Mouse (Mus musculus) bone marrow, adult 2 months (tissue): ENCODE data around the gene Slc15a1. TPM values are rescaled to one million over a fixed set of nuclear protein-coding genes. Genes with fewer than 3 reads are reported as not detected.

ENCODE experiments used
- H3K27ac ChIP-seq: fragments of 200-500 bp; 2 replicates; pipeline ENCODE4 v1.5.1; 2012; ENCODE audit warnings: low read depth, mild to moderate bottlenecking, control low read depth, inconsistent platforms, low read length; ENCODE audit not compliant: control insufficient read depth, poor library complexity, insufficient read depth
- H3K4me1 ChIP-seq: fragments of 200-500 bp; 2 replicates; pipeline ENCODE4 v1.6.1; 2011; ENCODE audit warnings: low read length; ENCODE audit not compliant: control insufficient read depth, insufficient read depth
- H3K4me3 ChIP-seq: fragments of 200-500 bp; replicated peaks from 2 replicates; pipeline ENCODE3; 2011; ENCODE audit warnings: mild to moderate bottlenecking, low read depth, low read length, control low read depth; ENCODE audit not compliant: control insufficient read depth
- CTCF ChIP-seq: fragments of 200-500 bp; IDR thresholded peaks from 2 replicates; pipeline ENCODE4 v1.5.1; 2011; ENCODE audit warnings: low read length, control low read depth; ENCODE audit not compliant: control insufficient read depth, insufficient read depth
- POLR2A ChIP-seq: fragments of 200-500 bp; IDR thresholded peaks from 2 replicates; pipeline ENCODE4 v1.6.1; 2011; ENCODE audit warnings: low read depth, mild to moderate bottlenecking, control low read depth, low read length, borderline replicate concordance; ENCODE audit not compliant: control insufficient read depth
- WGBS: fragments of 180-500 bp; shearing (Covaris S2); methylation state at CpG from one replicate; pipeline ENCODE4 v1.1.7; 2018; 5-methylcytosine and 5-hydroxymethylcytosine counted together
- polyA plus RNA-seq: library from polyadenylated mRNA; stranded (reverse); fragments of >200 nt; gene quantifications from 2 replicates; pipeline ENCODE4 v1.2.4, GENCODE M21; 2011; ENCODE audit warnings: low replicate concordance; ENCODE audit not compliant: missing spikeins, insufficient read depth, insufficient read length

Gene Slc15a1
- polyA plus RNA-seq = not detected in 2 replicates

DNA sequence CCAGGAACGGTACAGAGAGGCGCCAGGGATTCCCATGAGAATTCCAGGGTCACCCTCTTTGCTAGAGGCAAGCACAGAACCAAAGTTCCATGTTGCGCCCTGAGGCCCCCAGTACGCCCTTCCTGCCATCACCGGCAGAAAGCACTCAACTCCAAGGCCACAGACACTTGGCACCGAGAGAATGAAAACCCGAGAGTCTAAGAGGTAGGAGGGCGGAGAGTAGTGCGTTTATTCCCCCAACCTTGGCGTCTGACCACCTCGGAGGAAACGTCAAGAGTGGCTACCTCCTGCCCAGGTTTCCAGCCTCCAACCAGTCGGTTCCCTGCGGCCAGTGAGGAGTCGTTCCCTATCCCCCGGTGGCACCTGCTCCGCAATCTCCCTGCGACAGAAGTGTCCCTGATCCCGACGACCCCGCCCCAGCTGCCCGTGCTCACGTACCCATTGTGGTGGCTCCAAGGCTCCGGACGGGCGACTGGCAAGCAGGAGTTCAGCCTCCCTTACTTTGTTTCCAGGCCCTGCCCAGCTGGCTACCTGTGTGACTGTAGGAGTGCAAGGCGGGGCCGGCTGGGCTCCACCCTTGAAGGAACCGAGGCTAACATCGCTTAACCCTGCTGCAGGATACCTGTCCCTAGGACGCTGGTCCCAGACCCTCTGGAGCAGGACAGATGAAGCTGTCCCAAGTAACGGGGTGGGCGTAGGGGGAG is at the start of gene Slc15a1:
Gene Slc15a1 (minus strand): TSS at position 472 of the 704 bp plus-strand sequence.
- no peak for TF ChIP-seq CTCF
- no peak for TF ChIP-seq POLR2A
- Histone ChIP-seq H3K4me3 (no peak within 1 kb of the TSS), H3K4me1 (no peaks in the 10 kb centered on the region), H3K27ac (no peak within 1 kb of the TSS)
- WGBS = 16% methylated on average over 33 of the region's 33 CpGs

DNA sequence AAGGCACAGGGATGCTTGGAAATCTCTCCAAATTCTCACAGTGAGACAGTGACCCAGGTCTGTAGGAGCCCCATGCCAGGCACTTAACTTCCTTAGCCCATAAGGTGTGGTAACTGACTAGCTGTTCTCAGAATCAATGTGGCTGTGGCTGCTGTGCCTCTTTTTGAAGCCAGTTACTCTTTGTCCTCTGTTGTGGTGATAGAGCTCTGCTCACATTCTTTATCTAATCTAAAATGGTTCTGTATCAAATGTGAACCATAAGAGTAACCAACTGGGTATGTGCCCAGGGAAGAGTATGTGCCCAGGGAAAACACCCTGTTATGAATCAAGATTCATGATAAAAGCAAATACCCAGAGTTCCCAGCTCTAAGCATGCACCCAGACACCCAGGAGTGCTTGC is 48.7 kb upstream of the Slc15a1 start:
- H3K27ac ChIP-seq = no peak overlapping the region
- H3K4me3 ChIP-seq = no peak overlapping the region
- H3K4me1 ChIP-seq = no peaks in the 10 kb centered on the region
- TF ChIP-seq POLR2A (no peak), CTCF (no peak)

DNA sequence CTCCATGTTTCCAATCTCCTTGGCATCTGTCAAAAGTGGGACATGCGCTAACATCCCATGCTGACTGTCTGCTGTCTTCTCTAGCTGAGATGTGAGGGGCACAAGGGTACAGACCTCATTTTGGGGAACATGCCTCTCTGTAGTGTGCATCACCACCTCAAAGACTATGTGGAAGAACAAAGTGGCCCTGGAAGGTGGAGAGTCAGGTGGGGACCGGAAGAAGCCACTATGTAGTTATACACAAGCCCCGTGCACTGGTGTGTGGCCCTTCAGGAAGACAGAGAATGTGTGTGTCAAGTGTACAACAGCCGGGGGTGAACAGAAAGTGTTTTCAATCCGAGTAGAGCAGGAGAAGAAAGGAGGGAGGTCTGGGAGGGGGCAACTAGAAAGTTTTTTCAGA is 47.5 kb upstream of the Slc15a1 start:
- WGBS = 82% methylated on average over 5 of the region's 5 CpGs
- no peak for TF ChIP-seq CTCF
- H3K4me1 ChIP-seq = no peaks in the 10 kb centered on the region
- no peak overlapping the region for H3K27ac ChIP-seq
- no peak overlapping the region for H3K4me3 ChIP-seq

DNA sequence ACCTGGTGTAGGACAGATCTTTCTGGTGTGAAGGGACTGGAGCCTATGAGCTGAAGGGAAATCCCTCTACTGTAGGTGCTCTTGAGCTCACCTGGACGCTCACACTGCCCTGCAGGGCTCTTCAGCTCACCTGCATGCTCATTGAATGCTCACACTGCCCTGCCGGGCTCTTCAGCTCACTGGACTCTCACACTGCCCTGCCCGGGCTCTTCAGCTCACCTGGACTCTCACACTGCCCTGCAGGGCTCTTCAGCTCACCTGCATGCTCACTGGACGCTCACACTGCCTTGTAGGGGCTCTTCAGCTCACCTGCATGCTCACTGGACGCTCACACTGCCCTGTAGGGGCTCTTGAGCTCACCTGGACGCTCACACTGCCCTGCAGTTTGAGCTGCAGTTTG is 44.8 kb upstream of the Slc15a1 start:
- Histone ChIP-seq H3K27ac (no peak overlapping the region), H3K4me3 (no peak overlapping the region), H3K4me1 (no peaks in the 10 kb centered on the region)
- TF ChIP-seq POLR2A (no peak), CTCF (no peak)
- 79% methylated on average over 6 of the region's 6 CpGs for WGBS

DNA sequence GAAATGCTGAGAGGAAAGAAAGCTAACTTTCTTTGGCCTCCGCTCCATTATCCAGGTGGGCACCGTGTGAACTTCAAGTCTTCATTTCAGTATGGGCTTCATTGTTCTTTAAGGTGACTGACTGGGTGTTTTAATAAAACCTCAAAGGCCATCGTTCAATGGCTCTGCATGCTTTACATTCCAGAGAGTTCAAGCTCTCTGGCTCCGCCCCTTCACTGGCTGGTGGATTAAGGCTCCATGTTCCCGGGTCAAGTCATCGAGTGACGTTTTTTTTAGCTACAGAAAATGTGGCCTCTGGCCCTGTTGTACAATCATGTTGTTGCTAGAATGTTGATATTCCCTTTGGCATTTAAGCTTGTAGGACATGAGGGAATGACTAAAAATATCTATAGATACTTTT is 42.7 kb upstream of the Slc15a1 start:
- H3K4me1 ChIP-seq = no peaks in the 10 kb centered on the region
- WGBS = 85% methylated on average over 7 of the region's 7 CpGs

DNA sequence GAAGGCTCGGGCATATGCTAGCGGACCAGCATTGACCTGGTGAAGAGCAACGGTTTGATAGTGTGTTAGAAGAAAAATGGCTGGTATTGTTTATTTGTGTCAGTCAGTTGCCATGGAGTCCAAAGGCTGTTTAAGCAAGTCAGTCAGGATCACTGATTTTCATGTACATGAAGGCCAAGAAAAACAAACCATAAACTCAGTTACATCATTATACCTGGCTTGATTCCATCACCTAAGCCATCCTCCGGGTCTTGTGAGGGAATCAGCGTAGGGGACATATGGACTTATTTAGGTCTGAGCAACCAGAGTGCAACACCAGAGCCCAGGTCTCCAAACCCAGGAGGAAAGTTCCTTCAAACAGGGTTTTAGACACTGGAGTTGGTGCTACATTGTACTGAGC is 41.6 kb upstream of the Slc15a1 start:
- TF ChIP-seq CTCF (no peak), POLR2A (no peak)
- 85% methylated on average over 5 of the region's 5 CpGs for WGBS
- Histone ChIP-seq H3K4me1 (no peaks in the 10 kb centered on the region), H3K4me3 (no peak overlapping the region), H3K27ac (no peak overlapping the region)

More for the DNA sequence above, 42.7 kb upstream of the Slc15a1 start:
- no peak overlapping the region for H3K4me3 ChIP-seq
- no peak overlapping the region for H3K27ac ChIP-seq
- TF ChIP-seq POLR2A (no peak), CTCF (no peak)

DNA sequence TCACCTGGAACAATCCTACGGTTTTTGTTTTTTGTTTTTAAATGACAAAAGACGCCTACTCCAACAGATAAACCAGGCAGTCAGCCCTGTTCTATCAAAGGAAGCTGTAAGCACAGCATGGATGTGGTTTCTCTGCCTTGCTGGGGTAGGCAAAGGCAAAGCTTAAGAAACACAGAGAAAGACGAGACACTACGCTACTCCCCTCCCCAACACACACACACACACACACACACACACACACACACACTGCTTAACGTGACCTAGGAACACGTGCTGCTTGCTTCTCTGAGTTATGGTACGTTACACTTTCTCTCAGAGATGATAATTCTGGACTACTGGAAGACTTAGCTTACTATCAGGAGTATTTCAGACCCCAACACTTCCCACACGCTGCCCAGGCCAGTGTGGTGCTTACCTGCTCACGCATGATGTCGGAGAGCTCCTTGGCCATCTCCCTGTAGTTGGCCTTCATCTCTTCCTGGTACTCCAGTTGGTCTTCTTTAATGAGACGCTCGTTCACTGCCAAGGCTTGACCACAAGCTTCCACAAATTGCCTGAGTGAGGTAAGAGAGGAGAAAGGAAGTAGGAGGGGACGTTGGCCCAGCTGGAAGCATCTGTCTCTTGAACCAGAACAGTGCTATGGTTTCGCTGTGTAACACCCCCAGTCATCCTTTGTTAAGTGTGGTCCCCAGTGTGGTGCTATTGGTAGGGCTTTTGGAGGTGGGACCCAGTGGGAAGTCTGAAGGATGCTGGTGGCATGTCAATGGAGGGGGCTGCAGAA is 40.7 kb upstream of the Slc15a1 start:
- no peak for TF ChIP-seq CTCF
- TF ChIP-seq POLR2A = no peak
- H3K27ac ChIP-seq = no peak overlapping the region
- H3K4me1 ChIP-seq = no peaks in the 10 kb centered on the region
- WGBS = 65% methylated on average over 14 of the region's 14 CpGs
- no peak overlapping the region for H3K4me3 ChIP-seq

DNA sequence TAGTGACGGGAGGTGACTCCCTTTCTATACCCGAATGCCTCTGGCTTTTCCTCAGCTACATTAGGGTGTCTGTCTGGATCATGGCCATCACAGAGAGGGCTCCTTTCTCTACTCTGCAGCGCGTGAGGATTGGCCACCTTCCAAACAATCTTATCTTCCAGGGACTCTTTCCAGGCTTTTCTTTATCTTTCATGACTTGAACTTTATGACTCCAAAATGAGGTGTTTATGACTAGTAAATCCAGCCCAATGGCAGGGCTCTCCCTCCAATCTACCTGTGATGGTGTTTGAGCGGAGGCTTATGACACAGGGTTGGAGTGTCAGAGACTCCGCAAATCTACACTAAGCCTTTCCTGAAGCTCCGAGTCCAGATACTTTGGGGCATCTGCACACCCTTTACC is 36.2 kb upstream of the Slc15a1 start:
- no peak overlapping the region for H3K4me3 ChIP-seq
- no peaks in the 10 kb centered on the region for H3K4me1 ChIP-seq
- H3K27ac ChIP-seq = no peak overlapping the region
- TF ChIP-seq POLR2A (no peak), CTCF (no peak)
- 78% methylated on average over 7 of the region's 7 CpGs for WGBS

DNA sequence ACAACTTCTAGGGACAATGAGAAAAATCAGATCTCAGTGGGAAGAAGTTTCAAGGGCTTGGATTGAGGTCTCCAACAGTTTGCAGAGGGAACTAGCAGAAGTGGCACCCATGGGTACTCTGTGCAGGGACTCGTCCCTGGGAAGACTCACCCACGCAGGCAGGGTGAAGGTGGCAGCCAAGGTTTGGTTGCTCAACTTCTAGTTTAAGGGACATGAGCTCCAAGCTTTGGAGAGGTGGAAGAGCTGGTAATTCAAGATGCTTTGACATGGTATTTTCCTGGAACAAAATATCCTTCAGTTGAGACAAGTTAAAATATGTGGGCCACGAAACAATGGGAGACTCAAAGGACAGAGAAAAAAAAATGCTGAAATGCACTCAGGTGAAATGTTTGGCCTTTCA is 29.4 kb upstream of the Slc15a1 start:
- no peaks in the 10 kb centered on the region for H3K4me1 ChIP-seq
- H3K27ac ChIP-seq = no peak overlapping the region
- 69% methylated on average over 3 of the region's 3 CpGs for WGBS
- H3K4me3 ChIP-seq = no peak overlapping the region
- TF ChIP-seq CTCF (no peak), POLR2A (no peak)
